Comparison of ENCODE assay signal across 11 mouse cellular contexts in the genomic region with DNA sequence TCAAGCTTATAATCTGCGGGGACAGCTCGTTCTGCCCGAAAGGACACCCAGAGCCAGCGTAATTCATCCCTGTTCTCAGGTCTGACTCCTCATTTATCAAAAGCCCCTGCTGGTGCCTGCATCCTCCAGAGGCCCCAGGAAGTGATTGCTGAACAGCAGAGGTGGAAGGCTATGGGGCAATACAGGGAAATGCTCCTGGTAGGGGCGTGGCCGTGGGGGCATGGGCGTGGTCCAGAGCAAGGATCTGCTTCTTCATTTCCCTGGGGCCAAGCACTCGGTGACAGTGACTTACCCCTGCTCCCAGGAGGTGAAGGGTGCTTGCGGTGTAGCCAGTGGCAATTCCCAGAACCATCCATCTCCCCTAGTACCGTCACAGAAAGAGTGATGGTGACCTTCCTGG.
A peak's percentile ranks its signal among the peaks of the same experiment; 100 is the strongest.
DNase-seq lines count a peak whose midpoint lies in the region; ATAC-seq and TF ChIP-seq lines count a peak whose summit lies in the region.
"Had no signal": no experiment of that assay in that cellular context is flagged by ENCODE, and none has a peak within 500 bp of the region (broad histone marks: within the 10 kb centered on the region; RNA-seq: fewer than 3 reads in every experiment).

No protein-coding gene starts in this region.

- H3K27ac ChIP-seq in kidney, postnatal 0 days, result no peak overlapping the region
- H3K27ac ChIP-seq in liver, embryonic 11.5 days (ENCODE audit: low read depth, low read length), result no peak overlapping the region

- H3K4me1 ChIP-seq in kidney, postnatal 0 days (replicated peaks; ENCODE audit: insufficient read depth, low read length), result peaks cover 19% of the 10 kb centered on the region
- peaks cover 30% of the 10 kb centered on the region for H3K4me1 ChIP-seq in liver, embryonic 11.5 days (replicated peaks; ENCODE audit: control insufficient read depth, insufficient read depth, low read length)
- H3K4me1 ChIP-seq in megakaryocyte, embryonic 14.5 days, result peaks cover 85% of the 10 kb centered on the region

- peak; percentile 25 for DNase-seq in kidney, postnatal 0 days (ENCODE audit: low spot score)
- no peak for DNase-seq in kidney, postnatal 4 days
- peak; percentile 44 for DNase-seq in c-Kit-positive CD71-negative TER-119-negative erythroid progenitor cells, embryonic 14.5 days (ENCODE audit: low read depth)
- DNase-seq in liver, embryonic 11.5 days (ENCODE audit: low spot score), result no peak
- DNase-seq in right cerebral cortex, postnatal 10 days (ENCODE audit: low spot score in 2 of 2), result no peak
- no peak for DNase-seq in left cerebral cortex, postnatal 36 days (ENCODE audit: low spot score in 2 of 2)
- DNase-seq in urinary bladder, adult 2 months (ENCODE audit: low spot score), result no peak
- DNase-seq: cerebellum, postnatal 10 days; kidney, adult 18-20 months; midbrain, embryonic 14.5 days had no signal

- H3K4me3 ChIP-seq in kidney, postnatal 0 days (replicated peaks; ENCODE audit: low read depth, low read length), result no peak overlapping the region
- no peak overlapping the region for H3K4me3 ChIP-seq in liver, embryonic 11.5 days (ENCODE audit: low read depth, low read length)
- H3K4me3 ChIP-seq in megakaryocyte, embryonic 14.5 days (replicated peaks), result peak overlapping the region; percentile 35

- H3K36me3 ChIP-seq in kidney, postnatal 0 days (ENCODE audit: insufficient read depth, low read length), result no peaks in the 10 kb centered on the region
- no peaks in the 10 kb centered on the region for H3K36me3 ChIP-seq in liver, embryonic 11.5 days (ENCODE audit: control insufficient read depth, insufficient read depth, low read length)
- no peaks in the 10 kb centered on the region for H3K36me3 ChIP-seq in megakaryocyte, embryonic 14.5 days (replicated peaks; ENCODE audit: low read length)

- intact Hi-C loops in left cerebral cortex, postnatal 36 days (cut with DNase I), result no loop called here

- no peaks in the 10 kb centered on the region for H3K27me3 ChIP-seq in kidney, postnatal 0 days (ENCODE audit: insufficient read depth, low read length)
- H3K27me3 ChIP-seq in liver, embryonic 11.5 days (replicated peaks; ENCODE audit: control insufficient read depth, insufficient read depth, low read length), result peaks cover 6% of the 10 kb centered on the region
- peaks cover 11% of the 10 kb centered on the region for H3K27me3 ChIP-seq in megakaryocyte, embryonic 14.5 days (replicated peaks)

- WGBS in kidney, postnatal 0 days, result 30% methylated on average over 10 of the region's 10 CpGs
- WGBS in liver, embryonic 11.5 days, result 34% methylated on average over 10 of the region's 10 CpGs

- TF ChIP-seq CTCF in kidney, postnatal 0 days (IDR thresholded peaks at IDR 0.05; ENCODE audit: low read depth), result no peak

- H3K4me2 ChIP-seq in kidney, postnatal 0 days (ENCODE audit: low read length), result no peak overlapping the region
- H3K4me2 ChIP-seq in liver, embryonic 11.5 days, result no peak overlapping the region

- H3K9me3 ChIP-seq in kidney, postnatal 0 days (replicated peaks; ENCODE audit: low read length), result no peaks in the 10 kb centered on the region
- H3K9me3 ChIP-seq in liver, embryonic 11.5 days (ENCODE audit: control insufficient read depth, low read length), result no peaks in the 10 kb centered on the region
- H3K9me3 ChIP-seq in megakaryocyte, embryonic 14.5 days, result no peaks in the 10 kb centered on the region

- ATAC-seq in kidney, postnatal 0 days (replicated peaks; ENCODE audit: low FRiP score, low read depth), result no peak
- ATAC-seq in liver, embryonic 11.5 days (replicated peaks; ENCODE audit: low FRiP score), result 0 out of 2 replicates have a peak, but pooled peaks have one; percentile 28

- no peak overlapping the region for H3K9ac ChIP-seq in kidney, postnatal 0 days (ENCODE audit: low read depth, low read length)
- no peak overlapping the region for H3K9ac ChIP-seq in liver, embryonic 11.5 days (ENCODE audit: low read depth, low read length)

Comparison
In these comparisons a context has a peak if more than half of its experiments do, and no peak if none do; other contexts are left out.
1. DNase-seq: peak in kidney, postnatal 0 days (single experiment) and c-Kit-positive CD71-negative TER-119-negative erythroid progenitor cells, embryonic 14.5 days (single experiment); none in kidney, postnatal 4 days (0 of 2), liver, embryonic 11.5 days (single experiment), right cerebral cortex, postnatal 10 days (0 of 2), left cerebral cortex, postnatal 36 days (0 of 2) and urinary bladder, adult 2 months (single experiment).